Mouse (Mus musculus) heart, embryonic 11.5 days (tissue): ENCODE results near the gene Gm20388. TPM values are rescaled to one million over a fixed set of nuclear protein-coding genes. Genes with fewer than 3 reads are reported as not detected.

Experiments
- ATAC-seq: fragments of 200-750 bp; cut with Nextera tagmentation; replicated peaks from 2 replicates; pipeline ENCODE4 v1.8.0; 2017; ENCODE audit warnings: moderate library complexity; ENCODE audit not compliant: insufficient number of reproducible peaks, low FRiP score, low TSS enrichment
- H3K27ac ChIP-seq: fragments of 300-500 bp; sonication (generic); 2 replicates; pipeline ENCODE4 v1.5.1; 2014; ENCODE audit warnings: mild to moderate bottlenecking, low read depth, low read length
- H3K27me3 ChIP-seq: fragments of 300-500 bp; sonication (generic); 2 replicates; pipeline ENCODE4 v1.6.1; 2014; ENCODE audit warnings: mild to moderate bottlenecking, low read length, mixed read lengths; ENCODE audit not compliant: control insufficient read depth, insufficient read depth
- H3K36me3 ChIP-seq: fragments of 300-500 bp; sonication (generic); 2 replicates; pipeline ENCODE4 v1.6.1; 2014; ENCODE audit warnings: mild to moderate bottlenecking, low read length, moderate library complexity, mixed read lengths; ENCODE audit not compliant: control insufficient read depth, insufficient read depth
- H3K4me1 ChIP-seq: fragments of 300-500 bp; sonication (generic); 2 replicates; pipeline ENCODE4 v1.6.1; 2014; ENCODE audit warnings: low read length; ENCODE audit not compliant: control insufficient read depth, insufficient read depth
- H3K4me2 ChIP-seq: fragments of 300-500 bp; sonication (generic); 2 replicates; pipeline ENCODE4 v1.6.1; 2014; ENCODE audit warnings: mild to moderate bottlenecking, moderate library complexity
- H3K4me3 ChIP-seq: fragments of 300-500 bp; sonication (generic); 2 replicates; pipeline ENCODE4 v1.5.1; 2014; ENCODE audit warnings: low read depth, low read length
- H3K9ac ChIP-seq: fragments of 300-500 bp; sonication (generic); 2 replicates; pipeline ENCODE4 v1.6.1; 2014; ENCODE audit warnings: mild to moderate bottlenecking, low read depth, low read length, moderate library complexity
- H3K9me3 ChIP-seq: fragments of 300-500 bp; sonication (generic); replicated peaks from 2 replicates; pipeline ENCODE4 v1.6.1; 2016; ENCODE audit warnings: low read length; ENCODE audit not compliant: control insufficient read depth
- WGBS: fragments of 180-500 bp; shearing (Covaris S2); extraction: QIAGEN DNeasy Blood & Tissue Kit; methylation state at CpG from one replicate; pipeline ENCODE4 v1.1.7; 2014; ENCODE audit not compliant: insufficient replicate concordance; 5-methylcytosine and 5-hydroxymethylcytosine counted together
- polyA plus RNA-seq: library from polyadenylated mRNA; unstranded; fragments of >200 nt; fragmentation: Nextera tagmentation; extraction: Ambion mirVana; gene quantifications from 2 replicates; pipeline ENCODE4 v1.2.1, GENCODE M21; 2014

Gm20388 gene
- polyA plus RNA-seq, 1 experiment from 2014 or later: 6.4 TPM

DNA sequence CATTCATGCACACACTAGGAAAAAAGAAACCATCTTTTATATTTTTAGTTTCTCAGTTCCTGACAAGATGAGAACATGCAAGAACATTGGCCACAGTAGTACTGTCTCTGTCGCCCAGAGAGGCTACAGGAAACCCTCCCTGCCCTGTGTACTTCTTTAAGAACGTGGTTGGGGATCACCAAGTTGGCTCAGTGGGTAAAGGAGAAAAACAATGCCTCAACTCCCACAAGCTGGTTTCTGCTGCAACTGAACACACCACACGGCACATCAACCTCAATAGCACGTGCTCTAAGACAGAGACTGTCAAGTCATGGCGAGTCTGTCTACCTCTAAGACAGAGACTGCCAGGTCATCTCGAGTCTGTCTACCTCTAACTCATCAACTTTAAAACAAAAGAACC, 3042.4 kb downstream of the Gm20388 start:
- Histone ChIP-seq H3K4me1 (peaks cover 38% of the 10 kb centered on the region), H3K9me3 (no peaks in the 10 kb centered on the region), H3K27me3 (no peaks in the 10 kb centered on the region), H3K4me3 (no peak overlapping the region), H3K4me2 (no peak overlapping the region), H3K27ac (no peak overlapping the region), H3K36me3 (no peaks in the 10 kb centered on the region), H3K9ac (no peak overlapping the region)
- no peak for ATAC-seq
- 84% methylated on average over 6 of the region's 6 CpGs for WGBS

GRCm38 (mm10) chr8:122954090-122954799, 3043.6 kb downstream of the Gm20388 start:
- Histone ChIP-seq H3K9me3 (no peaks in the 10 kb centered on the region), H3K4me1 (peaks cover 38% of the 10 kb centered on the region), H3K9ac (no peak overlapping the region), H3K4me3 (no peak overlapping the region), H3K4me2 (no peak overlapping the region), H3K27ac (no peak overlapping the region), H3K36me3 (no peaks in the 10 kb centered on the region), H3K27me3 (no peaks in the 10 kb centered on the region)
- WGBS: 66% methylated on average over 3 of the region's 3 CpGs
- ATAC-seq: no peak

- ATAC-seq: no peak
- peaks cover 31% of the 10 kb centered on the region for H3K4me1 ChIP-seq
- no peak overlapping the region for H3K9ac ChIP-seq
- H3K4me3 ChIP-seq: no peak overlapping the region
- no peaks in the 10 kb centered on the region for H3K36me3 ChIP-seq
- no peaks in the 10 kb centered on the region for H3K9me3 ChIP-seq
- no peak overlapping the region for H3K4me2 ChIP-seq
- no peaks in the 10 kb centered on the region for H3K27me3 ChIP-seq
- H3K27ac ChIP-seq: no peak overlapping the region
Measured at GRCm38 (mm10) chr8:122955195-122955594, 3044.6 kb downstream of the Gm20388 start.

GRCm38 (mm10) chr8:122955997-122956396, 3045.4 kb downstream of the Gm20388 start:
- Histone ChIP-seq H3K9me3 (no peaks in the 10 kb centered on the region), H3K27me3 (no peaks in the 10 kb centered on the region), H3K4me3 (no peak overlapping the region), H3K4me2 (no peak overlapping the region), H3K9ac (no peak overlapping the region), H3K4me1 (peaks cover 39% of the 10 kb centered on the region), H3K27ac (no peak overlapping the region), H3K36me3 (no peaks in the 10 kb centered on the region)
- WGBS: 87% methylated on average over 3 of the region's 3 CpGs
- ATAC-seq: no peak

- Histone ChIP-seq H3K27me3 (no peaks in the 10 kb centered on the region), H3K9me3 (no peaks in the 10 kb centered on the region), H3K4me3 (no peak overlapping the region), H3K9ac (no peak overlapping the region), H3K4me1 (peaks cover 43% of the 10 kb centered on the region), H3K27ac (no peak overlapping the region), H3K36me3 (no peaks in the 10 kb centered on the region), H3K4me2 (no peak overlapping the region)
- 83% methylated on average over 5 of the region's 5 CpGs for WGBS
- no peak for ATAC-seq
Measured at GRCm38 (mm10) chr8:122960323-122960722, 3049.7 kb downstream of the Gm20388 start.

GRCm38 (mm10) chr8:122960932-122961331, 3050.3 kb downstream of the Gm20388 start:
- Histone ChIP-seq H3K27me3 (no peaks in the 10 kb centered on the region), H3K36me3 (no peaks in the 10 kb centered on the region), H3K27ac (no peak overlapping the region), H3K4me1 (peaks cover 38% of the 10 kb centered on the region), H3K4me2 (peak overlapping the region; percentile 24; the same call in 1 of the 2 replicates), H3K9ac (no peak overlapping the region), H3K4me3 (no peak overlapping the region), H3K9me3 (no peaks in the 10 kb centered on the region)
- ATAC-seq: peak; percentile 59; the same call in 1 of the 2 replicates
- 8% methylated on average over 1 of the region's 1 CpGs for WGBS

- Histone ChIP-seq H3K9ac (no peak overlapping the region), H3K27ac (no peak overlapping the region), H3K9me3 (no peaks in the 10 kb centered on the region), H3K4me2 (peak overlapping the region; percentile 19; the same call in 1 of the 2 replicates), H3K4me3 (no peak overlapping the region), H3K4me1 (peaks cover 34% of the 10 kb centered on the region), H3K27me3 (no peaks in the 10 kb centered on the region), H3K36me3 (no peaks in the 10 kb centered on the region)
- WGBS: 19% methylated on average over 2 of the region's 2 CpGs
- ATAC-seq: no peak
Measured at GRCm38 (mm10) chr8:122961458-122961857, 3050.8 kb downstream of the Gm20388 start.

DNA sequence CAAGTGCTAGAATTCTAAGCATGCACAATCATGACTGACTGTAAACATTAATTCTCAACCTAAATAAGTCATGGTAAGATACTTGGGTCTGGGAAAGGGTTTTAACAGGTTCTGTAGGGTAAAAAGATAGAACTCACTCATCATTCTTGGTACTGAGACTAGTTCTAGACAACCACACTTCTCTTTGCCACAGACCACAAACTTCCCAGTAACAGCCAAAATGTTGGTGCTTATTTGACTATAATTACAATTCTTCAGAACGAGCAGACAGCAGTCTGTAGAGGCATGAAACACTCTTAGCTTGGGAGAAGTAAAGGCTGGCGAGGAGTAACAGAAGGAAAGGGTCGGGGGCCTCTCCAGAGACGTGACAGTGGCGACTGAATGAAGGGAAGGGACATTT, 3051.4 kb downstream of the Gm20388 start:
- H3K4me3 ChIP-seq: no peak overlapping the region
- no peak overlapping the region for H3K9ac ChIP-seq
- H3K27me3 ChIP-seq: no peaks in the 10 kb centered on the region
- no peak overlapping the region for H3K4me2 ChIP-seq
- no peak overlapping the region for H3K27ac ChIP-seq
- no peaks in the 10 kb centered on the region for H3K9me3 ChIP-seq
- ATAC-seq: no peak
- WGBS: 53% methylated on average over 5 of the region's 5 CpGs
- H3K36me3 ChIP-seq: no peaks in the 10 kb centered on the region
- H3K4me1 ChIP-seq: peaks cover 28% of the 10 kb centered on the region

- WGBS: 80% methylated on average over 3 of the region's 3 CpGs
- Histone ChIP-seq H3K4me2 (no peak overlapping the region), H3K4me1 (peaks cover 12% of the 10 kb centered on the region), H3K27me3 (no peaks in the 10 kb centered on the region), H3K9me3 (no peaks in the 10 kb centered on the region), H3K36me3 (no peaks in the 10 kb centered on the region), H3K4me3 (no peak overlapping the region), H3K27ac (no peak overlapping the region), H3K9ac (no peak overlapping the region)
- no peak for ATAC-seq
Measured at GRCm38 (mm10) chr8:122966638-122967037, 3056.0 kb downstream of the Gm20388 start.
